Mouse (Mus musculus) liver, postnatal 0 days (tissue): ENCODE results near the gene Asb17.

Source experiments
- CTCF ChIP-seq: sonication (generic); IDR thresholded peaks from 2 replicates; pipeline ENCODE4 v1.5.1; 2016; ENCODE audit warnings: antibody characterized with exemption, low read depth
- EP300 ChIP-seq: IDR thresholded peaks from 2 replicates; pipeline ENCODE4 v1.6.1; 2016; ENCODE audit warnings: antibody characterized with exemption, low read depth, mild to moderate bottlenecking

DNA sequence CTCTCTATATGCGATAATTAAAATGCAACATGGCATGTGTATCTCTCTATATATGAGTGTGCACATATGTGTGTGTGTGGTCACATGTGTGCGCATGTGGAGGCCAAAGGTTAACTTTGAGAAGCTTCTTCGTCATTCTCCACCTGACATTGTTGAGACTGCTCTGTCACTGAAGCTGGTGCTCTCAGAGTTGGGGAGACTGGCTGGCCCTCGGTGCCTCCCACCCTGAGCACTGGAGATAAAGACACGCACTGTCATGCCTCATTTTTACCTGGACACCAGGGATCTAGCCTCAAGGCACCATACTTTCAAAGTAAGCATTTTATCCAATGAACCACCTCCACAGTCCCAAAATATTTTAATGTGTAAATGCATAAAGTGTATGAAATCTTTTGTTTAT lies 41.4 kb upstream of the Asb17 start:
- TF ChIP-seq CTCF: no peak
- TF ChIP-seq EP300: peak; percentile 79
